Mouse (Mus musculus) urinary bladder, postnatal 4 days (tissue): ENCODE data around the gene Prune1.

Experiments
- DNase-seq, 2 experiments: peaks; one replicate each; pipeline ENCODE4 v3.0.0; 2021 to 2022; ENCODE audit warnings: low spot score in 2 of 2

Prune1 gene

DNA sequence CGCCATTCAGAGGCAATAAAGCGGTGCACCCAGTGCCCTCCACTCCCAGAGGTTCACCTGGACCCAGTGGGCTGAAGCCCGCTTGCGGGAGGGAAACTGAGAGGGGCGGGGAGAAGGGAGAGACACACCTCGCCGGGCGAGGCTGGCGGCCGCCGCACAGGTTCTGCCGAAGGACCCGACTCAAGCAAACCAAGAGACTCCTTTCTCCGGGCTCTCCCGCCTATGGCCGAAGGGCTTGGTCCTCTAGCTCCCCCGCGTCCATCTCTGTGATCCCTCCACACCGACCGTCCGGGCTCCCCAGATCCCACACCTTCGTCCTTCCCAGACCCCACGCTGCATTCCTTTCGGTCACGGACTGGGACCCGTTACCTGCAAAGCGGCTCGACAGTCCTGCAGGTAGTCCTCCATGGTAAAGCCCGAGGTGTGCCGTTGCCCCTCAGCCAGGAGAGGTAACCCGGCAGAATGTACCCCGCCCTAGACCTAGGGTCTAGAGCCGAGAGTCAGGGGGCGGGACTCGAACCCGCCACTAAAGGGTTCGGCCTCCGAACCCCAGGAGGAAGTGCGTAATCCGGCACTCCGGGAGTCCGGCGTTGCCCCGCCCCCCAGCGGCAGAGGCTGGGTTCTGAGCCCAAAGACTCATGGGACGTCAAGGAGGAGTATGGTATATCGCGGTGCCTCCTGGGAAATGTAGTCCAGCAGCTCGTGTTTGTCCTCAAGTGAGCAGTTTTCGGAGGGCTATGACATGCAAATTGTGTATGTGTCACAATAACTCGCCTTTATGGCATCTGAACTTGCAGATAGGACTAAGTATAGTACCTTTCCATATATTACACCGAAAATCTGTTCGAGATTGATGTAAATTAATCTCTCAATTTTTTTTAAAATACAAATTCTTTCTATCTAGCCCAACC, at the start of gene Prune1, which contains the start of gene Mindy1:
Prune1 (minus strand) TSS at position 861 of the 911 bp plus-strand sequence.
Mindy1 (plus strand) TSS at position 130 of the 911 bp plus-strand sequence.
- DNase-seq, result peak; percentile 97 to 99

DNA sequence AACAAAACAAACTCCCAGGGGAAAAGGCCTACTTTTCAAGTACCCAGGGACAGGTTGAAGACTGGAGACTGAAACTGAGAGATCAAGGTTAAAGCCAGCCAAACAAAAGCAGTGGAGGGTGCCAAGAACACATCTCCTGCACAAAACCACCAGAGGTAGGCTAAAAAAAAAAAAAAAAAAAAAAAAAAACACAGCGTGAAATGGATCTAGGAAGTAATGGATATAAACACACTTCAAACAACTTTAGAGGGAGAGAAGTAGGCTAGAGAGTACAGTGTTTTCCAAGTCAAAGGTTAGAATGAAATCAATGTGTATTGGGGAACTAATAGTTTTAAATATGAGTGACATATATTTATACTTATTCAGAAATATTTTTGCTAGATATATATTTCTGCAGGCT, 49.7 kb upstream of the Prune1 start:
- no peak for DNase-seq

DNA sequence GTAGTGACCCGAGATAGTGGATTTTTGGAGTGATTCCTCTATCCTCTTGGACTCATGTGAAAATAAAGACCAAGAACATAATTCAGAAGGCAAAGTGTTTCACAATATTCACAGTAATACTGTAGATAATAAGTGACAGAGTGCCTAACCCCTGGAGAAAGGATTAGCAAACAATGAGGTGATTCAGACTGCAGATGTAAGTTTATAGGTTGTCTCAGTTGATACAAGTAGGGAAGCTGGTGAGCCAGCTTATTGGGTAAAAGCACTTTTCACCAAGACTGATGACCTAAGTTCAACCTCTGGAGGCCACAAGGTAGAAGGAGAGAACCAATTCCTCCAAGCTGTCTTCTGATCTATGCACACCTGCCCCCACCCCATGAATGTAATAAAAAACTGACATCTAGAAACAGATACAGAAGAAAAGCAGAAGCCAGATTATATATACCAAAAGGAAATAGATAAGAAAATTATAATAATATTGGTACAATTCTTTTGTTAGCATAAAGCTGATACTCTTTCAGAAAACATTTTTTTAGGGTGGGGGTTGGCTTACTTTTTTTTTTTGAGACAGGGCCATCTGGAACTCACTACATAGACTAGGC, 47.0 kb upstream of the Prune1 start:
- no peak for DNase-seq

DNA sequence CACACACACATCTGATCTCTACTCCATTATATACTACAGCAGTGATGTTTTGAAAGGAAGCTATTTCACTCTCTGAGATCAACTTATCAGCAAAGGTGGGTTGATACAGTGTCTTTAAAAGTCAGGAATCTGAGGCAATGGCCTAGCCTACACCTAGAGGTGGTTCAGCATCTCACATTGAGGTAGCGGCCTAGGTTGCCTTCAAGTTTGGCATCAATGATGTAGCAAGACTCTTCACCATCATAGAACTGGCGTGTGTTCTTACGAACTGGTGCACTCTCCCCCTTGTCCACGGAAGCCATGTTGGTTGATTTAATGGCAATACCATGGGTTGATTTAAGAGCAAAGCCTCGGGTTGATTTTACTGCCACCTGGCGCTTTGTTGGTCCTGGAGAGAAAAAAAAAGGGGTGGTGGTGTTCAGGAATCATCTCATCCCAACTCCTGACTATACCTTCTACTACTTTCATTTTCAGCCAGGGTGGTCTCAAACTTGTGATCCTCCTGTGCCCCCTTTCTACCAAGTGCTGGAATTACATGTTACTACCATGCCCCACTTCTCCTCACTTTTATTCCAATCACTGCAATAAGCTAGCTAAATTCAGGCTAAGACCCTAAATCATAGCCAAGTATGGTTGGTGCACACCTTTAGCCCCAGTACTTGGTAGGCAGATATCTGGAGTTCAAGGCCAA, 42.7 kb upstream of the Prune1 start:
- no peak for DNase-seq

DNA sequence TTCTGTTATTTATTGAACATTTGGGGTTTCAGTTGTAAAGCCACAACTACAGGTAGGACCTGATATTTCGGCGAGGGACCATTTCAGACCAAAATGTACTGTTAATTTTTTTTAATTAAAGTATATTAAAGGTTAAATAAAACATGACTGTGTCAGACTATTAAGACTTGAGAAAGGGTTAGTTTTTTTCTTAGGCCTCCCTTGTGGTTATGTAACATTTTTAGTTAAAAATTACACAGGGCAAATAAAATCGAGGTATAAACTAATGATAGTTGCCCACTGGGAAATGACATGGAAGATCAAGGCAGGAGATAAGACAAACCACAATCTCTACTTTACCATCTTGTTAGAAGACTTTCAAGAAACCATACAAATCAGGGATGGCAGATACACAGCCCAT, 41.6 kb upstream of the Prune1 start:
- no peak for DNase-seq

DNA sequence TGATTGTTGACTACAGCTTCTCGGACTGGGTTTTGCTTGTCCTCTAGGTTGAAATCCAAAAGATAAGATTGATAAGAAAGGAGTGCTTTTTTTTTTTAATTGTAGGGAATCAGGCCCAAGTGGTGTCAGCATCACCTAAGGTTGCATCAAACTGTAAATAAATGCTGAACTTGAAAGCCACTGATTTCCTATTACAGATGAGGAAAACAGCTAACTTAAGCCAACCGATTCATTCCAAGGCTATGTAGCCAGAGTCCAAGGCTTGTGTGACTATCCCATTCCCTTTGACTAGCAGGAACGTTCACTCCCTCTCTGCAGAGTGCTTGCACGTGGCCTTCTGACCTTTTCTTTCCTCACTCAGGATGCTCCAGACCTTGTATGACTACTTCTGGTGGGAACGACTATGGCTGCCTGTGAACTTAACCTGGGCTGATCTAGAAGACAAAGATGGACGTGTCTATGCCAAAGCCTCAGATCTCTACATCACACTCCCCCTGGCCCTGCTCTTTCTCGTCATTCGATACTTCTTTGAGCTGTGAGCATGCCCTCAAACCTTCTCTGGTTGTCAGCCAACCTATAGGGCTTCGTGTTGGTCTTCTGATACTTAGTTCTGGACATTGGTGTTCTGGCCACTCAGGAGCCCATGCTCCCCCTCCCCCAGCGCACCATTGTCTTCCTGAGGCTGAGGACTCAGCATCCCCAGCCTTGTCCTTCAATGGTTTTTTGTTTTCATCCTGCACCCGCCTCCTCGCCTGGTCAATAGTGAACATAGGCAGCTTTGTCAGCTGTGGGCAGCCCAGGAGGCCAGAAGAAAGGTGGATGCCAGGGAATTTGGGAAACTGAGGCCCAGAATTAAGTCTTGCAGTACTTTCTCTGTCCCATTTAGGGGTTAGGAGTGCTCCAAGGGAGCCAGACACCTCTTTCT, 38.1 kb upstream of the Prune1 start:
- no peak for DNase-seq

DNA sequence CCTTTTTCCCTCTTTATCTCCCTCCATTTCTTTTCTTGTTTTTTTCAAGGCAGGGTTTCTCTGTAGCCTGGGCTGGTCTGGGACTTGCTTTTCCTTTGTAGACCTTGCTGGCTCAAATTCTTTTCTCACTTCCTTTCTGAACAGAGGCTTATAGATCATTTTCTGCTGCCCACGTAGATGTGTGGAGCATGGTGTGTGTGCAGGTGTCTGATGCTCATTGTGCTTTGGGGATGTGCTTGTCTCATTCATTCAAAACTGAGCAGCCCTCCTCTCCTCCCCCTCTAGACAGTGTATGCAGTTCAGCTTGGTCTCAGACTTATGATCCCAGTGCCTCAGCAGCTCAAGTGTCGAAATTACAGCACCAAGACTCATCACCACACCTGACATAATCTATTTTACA, 37.2 kb upstream of the Prune1 start:
- DNase-seq, result no peak

DNA sequence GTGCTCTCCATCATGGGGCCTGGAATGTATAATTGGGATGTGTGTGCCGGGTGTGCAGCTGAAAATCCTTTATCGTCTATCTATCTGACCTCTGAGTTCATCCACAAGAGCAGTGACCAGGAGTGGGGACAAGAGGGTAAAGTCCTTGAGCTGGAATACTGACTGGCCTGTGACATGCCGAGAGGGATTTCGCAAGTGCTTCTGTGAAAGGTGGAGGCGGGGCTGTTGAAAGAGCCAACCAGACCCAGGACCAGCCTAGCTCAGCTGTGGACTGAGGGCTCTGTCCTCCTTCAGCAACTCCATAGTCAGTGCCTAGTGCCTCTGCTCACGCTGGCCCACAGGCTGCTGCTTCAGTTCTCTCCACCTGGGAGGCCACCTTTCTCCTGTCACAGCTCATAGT, 36.7 kb upstream of the Prune1 start:
- DNase-seq, result no peak

DNA sequence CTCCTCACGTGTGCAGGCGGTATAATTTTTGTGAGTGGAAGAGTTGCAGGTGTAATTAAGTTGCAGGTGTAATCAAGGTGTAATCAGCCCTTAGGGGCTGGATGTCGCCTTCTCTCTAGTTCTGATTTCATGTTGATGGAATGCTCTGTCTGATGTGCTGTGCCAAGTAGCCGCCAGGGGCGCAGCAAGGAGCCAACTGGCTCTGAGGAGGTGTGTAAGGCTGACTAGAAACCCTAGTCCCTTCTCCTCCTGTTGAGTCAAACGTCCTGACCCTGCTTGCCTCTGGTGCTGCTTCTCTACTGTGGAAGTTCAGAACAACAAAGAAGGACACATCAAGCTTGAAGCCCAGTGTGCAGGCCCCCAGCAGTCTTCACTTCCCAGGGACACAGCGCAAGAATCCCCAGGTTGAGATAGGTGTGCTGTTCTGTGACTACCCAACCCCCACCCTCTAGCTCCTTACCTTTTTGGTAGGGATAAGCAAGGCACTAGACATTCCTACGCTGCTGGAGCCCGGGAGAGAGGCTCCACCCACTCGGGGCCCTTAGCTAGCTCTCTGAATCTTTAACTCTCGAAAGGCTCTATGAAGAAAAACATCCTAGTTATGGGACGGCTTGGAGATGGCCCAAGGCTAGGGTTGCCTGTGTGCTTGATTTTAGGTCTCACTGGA, 35.7 kb upstream of the Prune1 start:
- peak in 1 of 2 experiments; percentile 47 for DNase-seq

DNA sequence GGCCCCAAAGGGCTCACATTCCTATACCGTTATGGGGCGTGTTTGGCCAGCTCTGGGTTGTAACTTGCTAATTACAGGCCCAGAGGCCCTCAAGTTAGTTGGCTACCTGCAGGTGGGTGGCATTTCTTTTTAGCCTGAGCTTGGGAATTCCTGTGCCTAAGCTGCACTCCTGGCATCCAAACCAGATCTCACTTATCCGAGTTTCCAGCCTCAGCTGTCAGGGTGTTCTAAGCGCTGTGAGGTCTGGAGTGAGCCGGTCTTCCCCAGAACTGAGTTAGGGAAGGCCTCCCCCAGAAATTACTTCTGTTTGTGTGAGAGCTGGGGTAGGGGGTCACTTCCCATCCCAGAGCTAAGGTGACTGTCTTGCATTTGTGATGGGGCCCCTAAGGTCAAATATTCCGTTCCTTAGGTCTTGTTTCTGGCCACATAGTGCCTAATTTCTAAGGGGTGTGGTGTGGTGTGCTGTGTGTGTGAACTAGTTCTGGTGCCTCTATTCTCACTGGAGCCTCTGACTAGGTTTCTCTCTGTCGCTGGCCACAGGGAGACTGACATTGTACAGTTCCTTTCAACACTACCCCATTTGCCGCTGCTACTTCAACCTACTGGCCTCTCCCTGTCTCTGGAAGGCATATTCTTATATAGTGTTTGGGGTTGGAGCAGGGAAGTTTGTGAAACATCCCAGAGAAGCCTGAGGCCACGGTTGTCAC, 34.1 kb upstream of the Prune1 start:
- no peak for DNase-seq

DNA sequence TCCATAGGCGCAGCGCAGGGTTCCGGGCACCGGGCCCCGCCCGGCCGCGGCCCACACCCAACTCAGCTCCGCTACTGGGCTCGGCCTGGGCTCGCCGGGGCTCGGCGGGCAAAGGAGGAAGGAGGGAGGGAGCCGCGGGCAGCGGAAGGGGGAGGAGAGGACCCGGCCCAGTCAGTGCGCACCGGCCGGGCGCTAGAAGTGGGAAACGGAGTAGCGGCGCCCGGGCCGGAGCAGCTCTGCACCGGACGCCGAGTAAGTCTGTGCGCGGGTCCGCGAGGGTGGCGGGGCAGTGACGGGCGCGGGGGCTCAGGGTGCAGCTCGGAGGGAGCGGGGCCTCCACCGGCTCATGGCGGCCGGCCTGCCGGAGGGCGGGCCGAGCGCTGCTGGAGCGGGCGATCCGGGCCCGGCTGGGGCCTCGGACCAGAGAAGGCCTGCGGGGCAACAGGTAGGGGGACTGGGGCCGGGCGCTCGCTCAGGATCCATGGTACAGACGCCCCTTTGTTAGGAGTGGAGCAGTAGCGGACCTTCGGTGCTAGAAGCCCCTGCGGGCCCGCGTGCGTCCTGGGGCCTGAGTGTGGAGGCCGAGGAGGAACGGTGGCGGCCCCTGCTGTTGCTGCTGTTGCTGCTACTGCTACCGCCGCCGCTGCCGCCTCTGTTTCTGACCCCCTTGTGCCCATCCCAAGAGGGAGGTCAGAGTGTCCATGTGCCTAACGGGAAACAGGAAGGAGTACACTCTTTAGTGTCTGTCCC, 33.4 kb upstream of the Prune1 start:
- peak; percentile 90 to 92 for DNase-seq

DNA sequence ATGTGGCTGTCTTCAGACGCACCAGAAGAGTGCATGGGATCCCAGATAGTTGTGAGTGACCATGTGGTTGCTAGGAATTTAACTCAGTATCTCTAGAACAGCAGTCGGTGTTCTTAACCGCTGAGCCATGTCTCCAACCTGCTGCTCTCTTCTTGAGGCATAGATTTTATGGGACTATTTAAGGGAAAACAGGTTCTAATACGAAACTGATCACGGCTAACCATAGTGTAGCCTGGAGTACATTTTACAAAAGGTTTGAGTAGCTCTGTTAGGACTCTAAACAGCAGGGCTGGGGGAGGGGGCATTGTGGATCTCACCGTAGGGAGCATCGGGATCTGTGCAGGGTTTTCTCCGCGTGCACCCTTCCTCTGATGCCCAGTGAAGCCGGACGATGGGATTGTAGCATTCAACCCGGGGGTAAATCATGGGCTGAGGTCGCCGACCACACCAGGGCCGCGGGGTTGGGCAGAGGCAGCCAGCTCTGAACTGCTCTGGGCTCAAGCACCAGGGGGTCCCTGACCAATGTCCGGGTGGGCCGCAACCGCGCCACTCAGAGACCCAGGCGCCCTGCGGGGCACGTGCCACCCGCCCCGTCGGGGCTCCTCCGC, 32.7 kb upstream of the Prune1 start, which contains the start of gene Cers2:
Cers2 (plus strand) TSS at position 306 of the 608 bp plus-strand sequence.
- no peak for DNase-seq

DNA sequence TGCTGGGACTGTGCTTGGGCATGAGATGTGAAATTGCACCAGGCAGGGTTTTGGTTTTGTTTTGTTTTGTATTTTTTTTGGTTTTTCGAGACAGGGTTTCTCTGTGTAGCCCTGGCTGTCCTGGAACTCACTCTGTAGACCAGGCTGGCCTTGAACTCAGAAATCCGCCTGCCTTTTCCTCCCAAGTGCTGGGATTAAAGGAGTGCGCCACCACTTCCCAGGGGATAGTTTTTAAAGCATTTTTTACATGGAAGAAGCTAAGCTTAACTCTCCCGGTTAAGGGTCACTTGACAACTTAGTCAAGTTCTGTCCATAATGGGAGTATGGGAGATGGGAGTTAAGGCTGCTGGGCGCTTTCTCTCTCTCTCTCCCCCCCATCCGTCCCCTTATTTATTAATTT, 32.2 kb upstream of the Prune1 start:
- no peak for DNase-seq

DNA sequence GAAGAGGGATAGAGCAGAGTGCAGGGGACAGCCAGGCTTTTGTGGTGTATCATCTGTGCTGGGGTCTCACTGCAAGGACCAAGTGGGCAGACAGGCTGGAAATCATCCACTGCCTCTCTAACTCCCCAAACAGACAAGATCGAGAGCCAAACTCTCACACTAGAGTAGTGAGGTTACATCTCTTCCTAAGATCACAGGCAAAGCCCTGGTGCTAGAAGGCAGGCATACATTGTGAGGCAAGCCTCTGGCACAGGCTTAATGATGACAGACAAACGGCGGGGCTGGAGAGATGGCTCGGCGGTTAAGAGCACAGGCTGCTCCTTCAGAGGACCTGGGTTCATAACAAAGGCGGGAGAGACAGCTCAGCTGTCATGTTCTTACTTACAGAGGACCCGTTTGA, 31.6 kb upstream of the Prune1 start:
- DNase-seq, result no peak

DNA sequence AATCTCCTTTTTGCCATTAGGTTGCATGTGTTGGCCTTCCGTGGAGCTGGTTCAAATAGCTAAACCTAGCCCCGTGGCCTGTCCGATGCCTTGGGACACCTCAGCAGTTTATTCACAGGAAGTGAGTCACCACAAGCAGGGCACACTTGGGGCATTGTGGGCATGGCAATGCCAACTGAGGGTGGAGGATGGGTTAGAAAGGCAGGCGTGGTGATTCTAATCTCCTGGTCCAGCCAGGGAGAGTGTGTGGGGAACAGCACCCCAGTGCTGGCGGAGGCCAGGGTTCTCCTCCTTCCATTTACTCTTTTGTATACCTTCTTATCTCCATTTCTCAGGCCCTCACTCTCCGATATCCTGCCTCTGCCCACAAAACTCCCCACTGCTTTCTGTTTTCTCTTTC, 30.7 kb upstream of the Prune1 start:
- DNase-seq, result no peak

DNA sequence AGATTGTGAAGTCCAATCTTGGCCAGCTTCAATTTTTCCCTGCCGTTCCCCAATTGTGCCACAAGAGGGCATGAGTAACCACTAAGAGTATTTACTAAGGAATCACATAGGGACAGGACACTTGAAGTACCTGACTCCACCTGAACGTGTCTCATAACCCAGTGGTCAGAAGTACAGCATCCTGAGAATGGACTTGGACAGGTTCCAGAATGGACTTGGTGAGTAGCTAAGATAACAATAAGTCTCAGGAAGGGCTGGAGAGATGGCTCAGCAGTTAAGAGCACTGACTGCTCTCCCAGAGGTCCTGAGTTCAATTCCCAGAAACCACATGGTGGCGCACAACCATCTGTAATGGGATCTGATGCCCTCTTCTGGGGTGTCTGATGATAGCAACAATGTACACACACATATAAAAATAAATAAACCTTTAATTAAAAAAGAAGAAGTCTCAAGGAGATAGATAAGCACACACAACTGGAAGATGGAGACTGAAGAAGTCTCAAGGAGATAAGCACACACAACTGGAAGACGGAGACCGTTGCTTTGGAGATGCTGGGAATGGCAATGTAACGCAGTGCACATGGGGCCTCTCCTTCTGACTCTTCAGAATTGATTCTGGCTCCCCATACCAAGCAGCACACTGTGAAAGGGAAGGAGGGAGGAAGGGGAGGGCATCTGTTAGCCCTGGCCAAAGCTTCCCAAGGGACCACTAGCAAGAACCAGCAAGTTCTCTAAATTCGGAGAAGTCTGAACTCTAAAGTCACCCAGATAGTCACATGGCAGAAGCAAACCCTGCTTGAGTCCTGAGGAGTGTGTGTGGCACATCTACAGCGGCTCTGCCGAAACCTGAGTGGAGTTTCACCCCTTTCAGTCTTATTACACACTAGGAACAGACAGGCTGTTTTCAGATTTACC, 29.3 kb upstream of the Prune1 start:
- DNase-seq, result no peak

DNA sequence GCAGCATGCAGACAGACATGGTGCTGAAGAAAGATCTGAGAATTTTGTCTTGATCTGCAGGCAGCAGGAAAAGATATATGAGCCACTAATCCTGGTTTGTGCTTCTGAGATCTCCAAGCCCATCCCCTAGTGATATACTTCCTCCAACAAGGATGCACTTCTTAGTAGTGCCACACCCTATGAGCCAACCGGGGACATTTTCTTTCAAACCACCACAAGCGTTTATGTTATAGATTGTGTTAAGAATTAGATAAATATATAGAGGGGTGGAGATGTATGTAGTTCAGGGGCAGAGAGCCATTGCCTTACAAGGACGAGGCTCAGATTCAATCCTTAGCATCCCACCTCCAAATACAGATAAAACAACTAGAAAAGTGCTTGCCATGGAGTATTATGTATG, 28.6 kb upstream of the Prune1 start:
- DNase-seq, result no peak

DNA sequence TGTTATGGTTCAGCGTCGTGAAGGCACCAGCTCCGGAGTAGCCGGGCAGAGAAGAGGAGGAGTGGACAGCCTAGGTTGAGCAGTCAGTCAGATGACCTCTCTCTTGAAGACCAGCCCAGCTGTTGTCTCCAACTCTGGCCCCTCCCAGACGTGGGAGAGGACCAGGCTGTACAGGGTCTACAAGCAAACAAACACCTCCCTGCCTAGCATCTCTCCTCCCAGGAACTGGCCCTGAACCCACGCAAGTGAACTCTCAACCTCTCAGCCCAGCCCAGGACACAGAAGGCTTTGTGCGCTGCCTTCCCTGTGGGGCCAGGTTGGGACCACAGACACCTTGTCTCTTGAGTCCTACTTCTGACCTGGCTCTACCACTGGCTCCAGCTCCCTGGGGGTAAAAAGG, 25.2 kb upstream of the Prune1 start, which contains the start of gene Anxa9:
Anxa9 (minus strand) TSS at position 77 of the 400 bp plus-strand sequence.
- DNase-seq, result no peak
